Mouse (Mus musculus): ENCODE measurements around the gene Pcare. TPM values are rescaled to one million over a fixed set of nuclear protein-coding genes. Genes with fewer than 3 reads are reported as not detected.

Pcare gene
- total RNA-seq, 2 experiments from 2014 or later: 0.34 to 0.40 TPM

Other genes starting within 250 kb of the Pcare start
- 1 to 10 TPM; 1.0 to 1.3 TPM for gene Ndc80, start 226.0 kb downstream of the Pcare start, total RNA-seq (2021)
- gene Spdya, start 200.8 kb downstream of the Pcare start, total RNA-seq (2021): 1 to 10 TPM; 1.1 to 1.4 TPM
- gene Wdr43, start 137.0 kb downstream of the Pcare start, total RNA-seq (2021): 10 to 100 TPM; 24.3 TPM
- gene Togaram2, start 79.6 kb downstream of the Pcare start, total RNA-seq (2021): 1 to 10 TPM; 2.4 to 2.9 TPM
- 10 to 100 TPM; 53.4 to 54.2 TPM for gene Clip4, start 15.6 kb upstream of the Pcare start, total RNA-seq (2021)